Mouse (Mus musculus): ENCODE measurements at regions not wholly inside any gene's neighbourhood (a gene's known extent, or its start where the extent isn't known, plus 50 kb on each side); places are given as distances from the start of the nearest gene placed in this dataset.

GRCm38 (mm10) chr16:29950791-29951190 lies 113.4 kb upstream of the Hes1 start:
- no peak for DNase-seq (ENCODE audit: low spot score)

- DNase-seq (ENCODE audit: low spot score) = no peak
Observed at GRCm38 (mm10) chr16:29954700-29955099, 109.5 kb upstream of the Hes1 start.

GRCm38 (mm10) chr16:29956904-29957303 lies 107.3 kb upstream of the Hes1 start:
- no peak for DNase-seq (ENCODE audit: low spot score)

- DNase-seq (ENCODE audit: low spot score) = no peak
Observed at GRCm38 (mm10) chr16:29959939-29960637, 104.1 kb upstream of the Hes1 start.

DNA sequence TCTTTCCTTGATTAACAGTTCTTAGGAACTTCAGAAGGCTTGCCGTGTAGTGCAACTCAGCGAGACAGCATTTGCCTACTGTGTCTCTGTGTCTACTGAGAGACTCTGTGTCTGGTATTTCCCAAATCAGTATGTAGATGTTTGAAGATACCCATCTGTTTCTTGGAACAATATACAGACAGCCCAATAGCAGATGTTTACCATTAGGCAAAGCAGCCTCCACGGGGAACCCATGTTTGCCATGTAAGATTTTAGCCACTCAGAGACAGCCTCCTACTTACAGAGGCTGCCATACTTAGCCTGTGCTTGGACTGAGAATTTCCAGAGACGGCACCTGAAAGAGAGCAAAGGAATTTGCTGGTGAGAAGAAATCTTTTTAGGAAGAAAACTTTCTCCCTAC lies 100.9 kb upstream of the Hes1 start:
- DNase-seq (ENCODE audit: low spot score) = no peak

DNA sequence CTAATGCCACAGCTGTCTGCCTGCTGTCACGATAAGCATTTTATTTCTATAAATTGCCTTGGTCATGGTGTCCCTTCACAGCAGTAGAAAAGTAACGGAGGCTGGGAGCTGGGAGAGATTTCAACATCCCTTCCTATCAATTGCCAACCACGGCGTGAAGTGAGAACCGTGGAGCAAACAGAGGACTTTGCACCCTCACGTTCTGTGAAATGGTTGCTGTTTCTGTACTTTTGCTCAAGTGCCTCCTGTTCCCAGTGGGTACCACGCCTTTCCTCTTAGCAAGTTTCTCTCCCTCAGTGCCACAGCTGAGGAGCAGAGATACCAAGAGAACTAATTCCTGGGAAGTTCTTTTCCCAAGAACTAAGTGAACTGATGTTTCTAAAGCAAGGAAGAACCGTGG lies 99.6 kb upstream of the Hes1 start:
- DNase-seq (ENCODE audit: low spot score) = no peak

DNA sequence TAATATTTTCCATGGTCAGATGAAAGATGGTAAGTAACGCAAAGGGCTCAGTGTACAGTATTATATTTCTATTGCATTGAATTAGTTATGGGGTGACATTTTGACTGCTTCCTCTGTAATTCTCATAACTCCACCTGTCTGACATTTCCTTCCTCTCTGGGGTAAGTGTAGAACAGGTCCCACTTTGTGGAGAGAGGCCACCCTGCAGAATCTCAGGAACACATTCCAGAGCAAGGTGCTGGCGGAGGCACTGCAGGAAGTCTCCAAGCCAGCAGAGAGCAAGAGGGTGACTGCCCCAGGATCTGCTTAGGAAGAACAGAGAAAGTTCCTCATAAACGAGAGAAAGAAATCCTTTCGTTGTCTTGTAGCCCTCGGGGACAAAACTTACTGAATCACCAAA lies 95.4 kb upstream of the Hes1 start:
- no peak for DNase-seq (ENCODE audit: low spot score)

GRCm38 (mm10) chr16:29972741-29973141 lies 91.4 kb upstream of the Hes1 start:
- no peak for DNase-seq (ENCODE audit: low spot score)

DNA sequence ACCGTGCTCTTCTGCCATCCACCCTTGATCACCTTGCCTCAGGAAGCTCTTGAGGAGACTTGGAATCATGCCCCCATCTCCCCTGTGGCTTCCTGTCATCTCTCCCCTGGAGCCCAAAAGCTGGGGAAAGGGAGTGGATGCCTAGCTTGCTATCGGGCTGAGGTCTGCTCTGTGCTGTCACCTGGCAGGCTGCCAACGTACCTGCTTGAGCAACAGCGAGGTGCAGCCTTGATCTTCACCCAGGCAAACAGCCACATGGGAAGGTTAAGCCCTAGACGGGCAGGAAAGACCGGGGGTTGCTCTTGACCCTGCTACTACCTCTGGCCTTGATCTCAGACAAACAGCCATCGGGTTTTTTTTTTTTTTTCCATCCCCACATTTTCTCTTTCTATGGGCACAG lies 90.9 kb upstream of the Hes1 start:
- DNase-seq (ENCODE audit: low spot score) = no peak

DNA sequence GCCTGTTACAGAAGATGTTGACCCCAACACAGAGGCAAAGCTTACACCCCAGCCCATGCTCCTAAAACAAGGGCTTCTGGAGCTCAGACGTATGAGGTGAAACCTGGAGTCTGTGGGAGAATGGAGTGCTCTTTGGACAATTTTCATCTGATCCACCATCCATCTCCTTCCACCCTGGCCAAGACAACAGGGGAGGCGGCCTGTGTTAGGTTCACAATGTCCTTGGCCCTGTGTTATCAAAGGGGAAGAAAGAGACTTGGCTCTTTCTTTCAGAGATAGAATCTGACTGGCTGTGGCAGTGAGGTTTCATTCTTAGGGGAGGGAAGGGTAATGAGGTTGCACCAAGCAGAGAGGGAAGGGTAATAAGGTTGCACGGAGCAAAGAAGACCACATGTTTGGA lies 88.4 kb upstream of the Hes1 start:
- no peak for DNase-seq (ENCODE audit: low spot score)

DNA sequence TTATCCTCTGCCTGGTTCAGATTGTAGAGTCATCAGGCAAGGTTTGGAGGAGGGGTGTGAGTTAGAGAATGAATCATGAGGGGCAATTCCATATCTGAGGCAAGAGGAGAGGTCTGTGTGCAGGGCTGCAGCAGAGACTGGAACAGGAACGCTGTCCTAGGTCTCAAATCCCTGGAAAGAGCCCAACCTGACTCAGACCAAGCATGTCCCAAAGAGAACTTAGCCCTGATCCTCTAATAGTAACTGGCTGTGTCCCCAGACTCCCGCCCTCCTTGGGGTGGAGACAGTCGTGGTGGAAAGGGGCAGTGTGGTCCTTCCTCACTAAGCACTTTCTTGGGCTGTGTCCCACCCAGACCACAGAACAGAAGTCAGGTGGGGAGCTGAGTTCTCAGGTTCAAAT lies 87.2 kb upstream of the Hes1 start:
- peak; percentile 13 for DNase-seq (ENCODE audit: low spot score)

GRCm38 (mm10) chr16:29977711-29978110 lies 86.5 kb upstream of the Hes1 start:
- DNase-seq (ENCODE audit: low spot score) = no peak

GRCm38 (mm10) chr16:29979066-29979465 lies 85.1 kb upstream of the Hes1 start:
- DNase-seq (ENCODE audit: low spot score) = no peak

GRCm38 (mm10) chr16:29981543-29981942 lies 82.6 kb upstream of the Hes1 start:
- no peak for DNase-seq (ENCODE audit: low spot score)

GRCm38 (mm10) chr16:29982224-29982785 lies 81.9 kb upstream of the Hes1 start:
- no peak for DNase-seq (ENCODE audit: low spot score)

DNA sequence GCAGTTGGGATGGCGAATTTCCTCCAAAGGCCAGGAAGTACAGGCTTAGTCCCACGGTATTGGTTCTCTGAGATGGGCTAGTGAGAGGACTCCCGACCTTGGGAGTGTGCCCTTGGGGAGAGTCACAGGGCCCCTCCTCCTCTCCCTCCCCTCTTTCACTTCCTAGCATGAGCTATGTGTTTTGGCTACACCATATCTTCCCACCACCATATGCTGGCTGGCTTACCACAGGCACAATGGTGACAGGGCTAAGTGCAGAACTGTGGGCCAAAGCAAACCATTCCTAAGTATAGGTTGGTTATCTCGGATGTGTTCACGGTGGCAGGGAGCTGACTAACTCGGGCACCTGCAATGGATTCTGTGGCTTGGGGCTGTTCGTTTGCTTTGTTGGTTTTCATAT lies 81.0 kb upstream of the Hes1 start:
- DNase-seq (ENCODE audit: low spot score) = no peak

DNA sequence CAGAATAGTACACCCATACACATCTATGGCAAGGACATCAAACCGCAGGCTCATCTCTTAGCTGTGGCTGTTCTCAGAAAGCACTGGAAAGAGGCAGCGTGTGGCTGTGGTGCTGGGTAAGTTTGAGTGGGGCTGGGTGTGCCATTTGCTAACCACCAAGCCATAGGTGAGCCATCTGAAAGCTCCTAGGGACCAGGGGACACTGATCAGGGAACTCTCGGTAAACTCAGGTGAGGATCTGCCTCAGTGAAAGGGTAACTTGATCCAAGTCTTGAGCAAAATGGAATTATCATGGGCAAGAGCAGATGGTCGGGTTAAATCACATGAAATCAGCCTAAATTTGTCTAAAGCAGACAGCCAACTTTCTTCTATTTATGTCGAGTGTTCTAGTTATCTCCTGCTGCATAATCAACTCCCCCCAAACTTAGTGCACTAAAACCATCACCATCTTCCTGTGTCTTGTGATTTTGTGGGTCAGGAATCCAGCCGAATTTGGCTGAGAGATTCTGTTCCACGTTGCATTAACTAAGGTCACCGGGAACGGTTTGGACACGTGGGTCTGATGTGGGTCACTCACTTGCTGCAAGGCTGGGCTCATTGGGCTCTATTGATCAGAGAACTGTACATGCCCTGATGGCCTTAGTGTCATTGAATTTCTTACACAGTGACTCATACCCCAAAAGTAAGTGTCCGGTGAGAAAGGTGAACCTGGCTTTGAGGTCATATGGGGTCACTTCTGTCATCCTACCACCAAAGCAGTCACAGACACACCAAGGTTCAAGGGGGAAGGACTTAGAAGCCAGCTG lies 78.9 kb upstream of the Hes1 start:
- no peak for DNase-seq (ENCODE audit: low spot score)

DNA sequence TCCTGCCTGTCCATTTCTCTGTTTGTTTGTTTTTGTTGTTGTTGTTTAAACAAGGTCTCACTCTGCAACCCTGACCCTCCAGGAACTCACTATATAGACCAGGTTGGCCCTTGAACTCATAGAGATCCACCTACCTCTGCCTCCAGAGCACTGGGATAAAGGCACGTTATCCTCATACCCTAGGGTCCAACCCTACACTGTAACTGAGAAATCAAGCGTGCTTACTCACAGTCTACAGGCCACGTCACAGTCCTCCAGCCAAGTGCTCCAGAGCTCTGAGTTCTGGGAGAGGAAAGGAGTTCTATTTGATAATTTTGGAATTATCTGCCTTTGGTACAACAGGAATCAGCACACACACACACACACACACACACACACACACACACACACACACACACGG lies 76.6 kb upstream of the Hes1 start:
- DNase-seq (ENCODE audit: low spot score) = no peak

- no peak for DNase-seq (ENCODE audit: low spot score)
Observed at GRCm38 (mm10) chr16:29987999-29988398, 76.2 kb upstream of the Hes1 start.

GRCm38 (mm10) chr16:29989308-29989707 lies 74.9 kb upstream of the Hes1 start:
- no peak for DNase-seq (ENCODE audit: low spot score)

DNA sequence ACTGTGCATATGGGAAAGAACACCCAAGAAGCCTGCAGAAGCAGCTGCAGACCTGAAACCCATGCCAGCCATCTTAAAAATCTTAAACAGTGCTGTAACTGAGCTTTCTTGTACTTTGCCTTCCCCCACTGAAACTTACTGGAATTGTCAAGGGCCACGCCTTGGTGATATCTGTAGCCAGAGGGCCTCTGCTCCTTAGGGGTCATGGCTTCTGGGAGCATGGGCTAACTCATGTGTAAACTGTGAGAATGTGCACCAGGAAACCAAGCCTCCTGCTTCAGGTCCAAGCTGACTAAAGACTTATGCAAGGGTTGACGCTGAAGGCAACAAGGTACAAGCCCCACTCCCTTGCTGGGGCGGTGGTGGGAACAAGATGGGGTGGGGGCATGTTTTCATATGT lies 73.8 kb upstream of the Hes1 start:
- no peak for DNase-seq (ENCODE audit: low spot score)

- DNase-seq (ENCODE audit: low spot score) = no peak
Observed at GRCm38 (mm10) chr16:29990795-29991587, 73.2 kb upstream of the Hes1 start.
